Mouse (Mus musculus): ENCODE data around the gene Ivd.

DNA sequence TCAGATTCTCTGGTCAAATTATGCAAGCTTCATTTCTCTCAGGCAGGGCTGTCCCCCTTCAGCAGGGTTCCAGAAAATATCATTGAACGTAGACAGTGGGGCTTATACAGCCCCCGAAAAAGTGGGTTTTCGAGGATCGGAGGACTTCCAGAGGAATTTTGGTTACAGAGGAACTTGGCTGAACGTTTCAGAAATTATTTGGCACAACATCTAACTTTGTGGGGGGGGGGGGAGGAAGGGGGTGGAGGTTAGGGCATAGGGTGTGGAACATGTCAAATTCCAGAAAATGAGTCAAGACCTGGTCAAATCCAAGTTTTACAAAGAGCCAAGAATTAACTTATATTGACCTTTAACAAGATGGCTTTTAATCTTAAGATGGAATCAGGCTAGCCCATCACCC, 32.7 kb upstream of the Ivd start:
- TF ChIP-seq CTCF (IDR thresholded peaks at IDR 0.05; ENCODE audit: borderline replicate concordance, insufficient read depth, low read length) (no peak), POLR2A (IDR thresholded peaks at IDR 0.05; ENCODE audit: low read depth, low read length) (no peak)
